Mouse (Mus musculus) ovary, adult 18-20 months (tissue): ENCODE data around the gene Trpv5.

Experiments
- DNase-seq: peaks from one replicate; pipeline ENCODE4 v3.0.0; 2022; ENCODE audit warnings: low spot score, mixed read lengths

Trpv5 gene

DNA sequence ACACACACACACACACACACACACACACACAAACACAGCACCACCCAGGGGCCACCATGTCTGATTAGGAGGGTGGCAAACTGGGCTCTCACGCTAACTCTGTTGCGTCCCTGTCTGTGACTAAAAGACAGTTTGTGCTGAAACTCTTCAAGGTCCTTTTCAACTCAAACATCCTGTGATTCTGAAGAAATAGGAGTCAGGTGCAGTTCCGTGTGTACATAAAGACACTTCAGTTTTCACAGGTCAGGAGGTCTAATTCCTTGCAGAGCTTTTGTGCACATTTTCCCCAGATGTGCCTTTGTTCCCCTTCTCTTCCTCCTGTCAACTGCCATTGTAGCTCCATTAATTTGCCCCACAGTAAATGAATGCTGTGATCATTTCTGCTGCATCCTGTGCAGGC lies 40.1 kb downstream of the Trpv5 start:
- DNase-seq, result no peak

GRCm38 (mm10) chr6:41637927-41638506 lies 42.6 kb downstream of the Trpv5 start:
- no peak for DNase-seq

DNA sequence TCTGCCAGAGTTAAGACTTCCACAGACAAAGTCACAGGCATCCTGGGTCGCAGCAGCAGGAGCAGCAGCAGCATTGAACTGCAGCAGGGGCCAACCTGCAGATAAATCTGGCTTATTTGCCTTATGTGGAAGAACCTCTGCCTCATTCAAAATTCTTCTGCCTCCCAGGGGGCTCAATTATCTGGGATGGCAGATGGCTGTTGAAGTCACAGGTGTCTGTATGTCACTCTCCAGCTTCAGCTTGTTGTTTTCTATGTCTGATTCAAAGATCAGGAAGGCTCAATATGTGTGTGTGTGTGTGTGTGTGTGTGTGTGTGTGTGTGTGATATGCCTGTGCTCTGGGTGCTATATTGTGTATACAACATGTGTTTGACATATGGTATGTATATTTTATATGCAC lies 43.2 kb downstream of the Trpv5 start:
- DNase-seq, result no peak

DNA sequence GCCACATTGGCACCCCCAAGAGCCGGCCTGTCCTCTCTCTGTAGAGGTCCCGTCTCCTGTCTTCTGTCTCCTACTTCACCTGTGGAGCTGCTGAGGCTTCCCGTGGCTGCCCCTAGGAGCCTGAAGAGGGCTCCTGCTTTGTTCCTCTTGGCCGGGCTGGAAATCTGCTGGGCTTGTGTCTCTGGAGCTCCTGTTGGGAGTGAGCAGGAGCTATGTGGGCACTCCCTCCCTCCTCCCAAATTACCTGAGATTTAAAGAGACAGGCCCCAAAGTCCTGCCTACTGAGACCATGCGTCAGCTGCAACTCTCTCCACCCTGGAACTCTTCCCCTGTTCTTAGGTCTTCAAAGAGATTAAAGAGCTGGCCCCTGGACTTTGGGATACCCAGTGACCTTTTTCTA lies 44.4 kb downstream of the Trpv5 start, which contains the start of gene Trpv6:
Trpv6 (minus strand) TSS at position 228 of the 400 bp plus-strand sequence.
- DNase-seq, result no peak

DNA sequence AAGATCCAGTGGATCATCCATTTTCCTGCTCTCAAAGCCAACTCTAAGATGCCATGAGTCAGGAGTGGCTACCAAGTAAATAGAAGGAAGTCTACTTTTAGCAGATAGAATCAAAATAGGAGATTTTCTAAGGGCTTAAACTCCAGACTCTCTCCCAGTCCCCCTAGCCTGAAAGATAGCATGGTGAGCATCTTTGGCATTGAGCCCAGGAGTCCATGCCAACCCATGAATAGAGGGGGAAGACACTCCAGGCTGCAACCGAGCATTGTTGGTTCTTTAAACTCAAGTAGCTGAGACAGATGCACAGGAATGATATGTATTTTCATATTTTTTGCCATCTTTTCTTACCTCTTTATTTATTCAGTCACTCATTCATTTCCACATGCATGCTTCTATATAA lies 45.4 kb downstream of the Trpv5 start:
- DNase-seq, result no peak

DNA sequence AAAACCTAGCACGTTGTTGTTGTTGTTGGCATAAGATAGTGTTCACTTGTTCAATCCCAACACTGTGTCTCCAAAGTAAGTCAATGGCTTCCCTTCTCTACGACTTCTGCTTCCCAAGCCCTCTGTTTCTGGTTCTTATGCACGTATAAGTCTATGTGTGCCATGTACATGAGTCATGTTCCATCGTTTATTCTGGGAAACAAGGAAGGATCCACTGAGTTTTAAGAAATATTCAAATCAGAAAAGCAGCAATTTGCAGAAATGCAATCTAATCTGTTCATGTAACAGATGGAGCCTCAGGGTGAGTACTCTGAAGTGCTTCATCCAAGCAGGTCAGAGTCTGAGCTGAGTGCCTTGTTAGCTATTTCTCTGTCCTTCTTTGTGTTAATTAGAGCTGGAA lies 49.0 kb downstream of the Trpv5 start:
- no peak for DNase-seq

- DNase-seq, result no peak
These were observed 49.8 kb downstream of the Trpv5 start for GRCm38 (mm10) chr6:41630791-41631190.

GRCm38 (mm10) chr6:41628180-41628579 lies 52.4 kb downstream of the Trpv5 start:
- DNase-seq, result no peak

DNA sequence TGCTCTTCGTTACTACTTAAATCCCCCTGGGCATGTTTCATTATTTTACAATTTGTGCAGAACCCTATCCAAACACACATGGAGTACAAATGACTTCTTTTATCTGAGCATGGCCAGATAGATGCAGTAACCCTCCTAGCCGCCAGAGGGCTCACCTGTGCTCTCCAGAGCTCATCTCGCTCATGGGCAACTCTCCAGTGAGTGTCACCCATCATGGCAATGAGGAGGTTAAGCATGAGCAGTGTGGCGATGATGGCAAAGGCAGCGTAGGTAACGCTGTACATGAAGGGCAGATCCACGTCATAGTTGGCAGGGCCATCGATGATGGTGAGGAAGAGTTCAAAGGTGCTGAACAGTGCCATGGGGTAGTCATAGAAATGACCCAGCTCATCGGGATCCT lies 57.9 kb downstream of the Trpv5 start:
- no peak for DNase-seq

DNA sequence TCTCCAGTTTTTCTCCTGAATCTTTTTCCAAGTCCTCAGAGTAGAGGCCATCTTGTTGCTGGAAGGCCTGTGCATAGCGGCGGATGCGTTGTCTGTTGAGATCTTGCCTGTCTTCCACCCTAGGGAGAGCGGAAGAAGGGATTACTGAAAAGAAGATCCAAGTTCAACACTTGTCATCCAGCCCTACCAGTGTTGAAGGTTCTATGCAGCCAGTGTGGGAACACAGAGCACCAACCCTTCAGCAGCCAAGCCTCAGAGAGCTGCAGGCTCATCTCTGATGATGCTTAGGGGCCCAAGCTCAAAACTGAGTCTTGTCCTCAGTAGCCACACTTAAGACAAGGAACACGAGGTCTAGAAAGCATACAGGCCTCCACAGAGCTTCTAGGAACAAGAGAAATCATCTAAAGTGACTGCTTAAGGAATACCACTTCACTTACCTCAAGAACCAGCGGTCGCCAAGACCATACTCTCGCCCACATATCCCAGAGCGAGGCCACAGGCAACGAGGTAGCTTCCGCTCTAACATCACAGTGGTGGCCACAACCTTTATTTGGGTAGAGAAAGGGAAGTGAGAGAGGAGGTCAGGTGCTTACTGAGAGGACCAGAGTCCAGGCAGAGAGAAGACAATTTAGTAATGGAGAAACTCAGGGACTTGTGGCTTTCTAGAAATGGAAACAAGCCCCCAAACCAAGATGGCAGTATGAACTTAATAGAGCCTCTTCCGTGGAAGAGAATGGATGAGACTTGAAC lies 59.2 kb downstream of the Trpv5 start:
- no peak for DNase-seq

DNA sequence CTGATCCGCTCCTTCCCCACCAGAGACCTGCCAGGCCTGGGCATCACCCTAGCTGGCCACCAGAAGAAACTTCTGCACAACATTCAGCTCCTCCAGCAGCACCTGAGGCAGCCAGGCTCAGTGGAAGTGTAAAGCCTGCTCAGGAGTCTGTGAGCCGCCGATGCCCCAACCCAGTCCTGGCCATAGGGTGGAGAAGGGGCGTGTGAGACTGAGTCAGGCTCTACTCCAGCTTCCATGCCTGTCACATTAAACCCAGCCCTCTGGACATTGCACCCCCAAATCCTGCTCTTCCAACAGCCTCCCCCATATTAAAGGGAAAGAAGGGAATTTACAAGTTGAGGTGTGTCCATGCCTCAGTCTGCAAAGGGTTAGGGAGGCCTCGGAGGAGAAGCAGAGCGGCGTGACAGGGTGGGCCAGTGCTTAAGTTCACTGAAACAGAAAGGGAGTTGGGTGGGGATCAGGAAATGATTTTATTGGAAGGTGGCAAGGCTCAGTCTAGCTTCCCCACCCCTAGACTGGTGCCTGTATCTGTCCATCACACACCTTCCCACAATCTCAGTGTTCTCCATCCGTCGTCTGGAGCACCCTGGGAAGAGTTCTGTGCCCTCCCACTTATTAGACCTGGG lies 60.3 kb downstream of the Trpv5 start:
- DNase-seq, result no peak

DNA sequence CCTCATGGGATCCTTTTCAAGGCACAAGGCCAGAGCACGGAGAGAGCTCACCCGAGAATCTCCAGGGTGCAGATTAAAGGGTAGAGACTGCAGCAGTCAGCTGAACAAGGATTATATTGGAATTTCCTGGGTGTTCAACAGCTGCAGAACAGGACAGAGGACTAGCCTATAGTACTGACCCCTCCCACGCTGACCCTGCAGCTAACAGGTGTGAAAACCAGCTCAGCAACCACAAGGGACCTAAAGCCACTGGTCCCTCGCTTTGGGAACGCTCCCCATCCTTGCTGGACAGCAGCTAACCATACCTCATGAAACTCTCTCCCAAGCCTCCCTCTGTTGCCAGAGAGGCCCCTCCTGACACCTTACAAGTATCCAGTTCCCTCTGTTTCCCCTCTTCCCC lies 72.9 kb downstream of the Trpv5 start:
- no peak for DNase-seq

GRCm38 (mm10) chr6:41606214-41606613 lies 74.4 kb downstream of the Trpv5 start:
- DNase-seq, result peak; percentile 71

- no peak for DNase-seq
These were observed 74.8 kb downstream of the Trpv5 start for GRCm38 (mm10) chr6:41605794-41606104.

DNA sequence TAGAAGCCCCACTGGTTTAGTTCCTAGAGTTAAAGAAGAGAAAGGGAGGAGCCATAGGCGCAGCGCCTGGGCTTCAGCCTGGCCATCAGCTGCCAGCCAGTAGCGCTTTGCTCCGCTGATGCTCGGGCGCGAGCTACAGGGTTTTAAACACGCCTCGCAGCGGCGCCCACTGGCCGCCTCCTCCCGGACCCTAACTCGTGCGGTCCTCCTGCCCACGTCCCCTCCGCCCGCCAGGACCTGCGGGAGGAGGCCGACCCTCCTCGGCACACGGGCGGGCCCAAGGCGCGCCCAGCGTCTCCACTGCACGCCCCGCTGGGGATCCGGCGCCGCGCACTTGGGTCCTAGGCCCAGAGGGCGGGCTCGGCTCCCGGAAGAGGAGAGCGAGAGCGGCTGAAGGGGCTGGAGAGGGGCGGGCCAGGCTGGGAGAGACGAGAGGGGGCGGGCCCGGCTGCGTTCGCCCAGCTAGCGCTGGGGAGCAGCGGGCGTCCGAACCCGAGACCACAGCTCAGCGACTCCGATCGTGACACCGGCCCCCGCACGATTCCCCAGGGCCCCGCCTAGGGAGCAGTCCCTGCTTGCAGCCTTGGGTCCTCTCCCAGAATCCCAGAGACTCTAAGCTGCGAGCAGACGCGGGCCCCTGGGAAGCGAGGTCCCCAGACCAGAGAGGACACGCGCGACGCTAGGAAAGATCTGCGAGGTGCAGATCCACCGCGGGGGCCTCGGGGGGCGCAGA lies 75.3 kb downstream of the Trpv5 start, which contains the start of gene Ephb6:
Ephb6 (plus strand) TSS at position 422 of the 733 bp plus-strand sequence.
- DNase-seq, result peak; percentile 81

- DNase-seq, result no peak
These were observed 76.0 kb downstream of the Trpv5 start for GRCm38 (mm10) chr6:41604401-41605050.
